Mouse (Mus musculus) cerebellum, adult 18-20 months (tissue): ENCODE results near the gene Cep295.
"Not testable (repeated sequence)": the region's sequence is repeated elsewhere in the genome, so short reads cannot be mapped to it uniquely, and the experiment has no call there.

Source experiments
- DNase-seq, 2 experiments: peaks; one replicate each; pipeline ENCODE4 v3.0.0; 2021

Cep295 gene

DNA sequence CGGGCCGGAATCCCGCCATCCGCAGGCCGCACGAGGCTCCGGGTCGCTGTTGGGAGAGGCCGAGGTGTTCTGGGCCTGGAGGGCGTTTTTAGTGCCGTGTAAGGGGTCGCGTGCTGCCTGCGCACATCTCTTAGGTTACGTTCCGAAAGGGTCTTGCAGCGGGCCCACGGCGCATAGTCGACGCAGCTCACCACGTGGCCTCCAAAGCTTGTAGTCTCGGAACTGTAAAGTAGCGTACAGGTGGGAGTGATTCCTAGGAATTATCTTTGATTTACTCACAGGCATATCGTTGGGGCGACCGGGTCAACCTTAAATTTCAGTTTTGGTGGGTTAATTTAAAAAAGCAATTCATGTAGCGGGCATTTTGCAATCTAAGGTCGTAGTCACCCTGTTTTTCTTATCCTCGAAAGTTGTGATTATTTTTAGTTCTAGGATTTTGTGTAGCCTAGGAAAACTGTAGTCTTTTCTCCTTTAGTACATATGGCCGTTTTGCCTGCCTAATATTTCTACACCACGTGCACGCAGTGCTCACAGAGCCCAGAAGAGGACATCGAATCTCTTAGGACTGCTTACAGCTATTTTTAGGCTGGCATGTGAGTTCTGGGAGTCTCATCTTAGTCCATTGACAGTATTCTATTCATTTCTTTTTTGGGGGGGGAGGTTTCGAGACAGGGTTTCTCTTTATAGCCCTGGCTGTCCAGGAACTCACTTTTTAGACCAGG lies 51.0 kb downstream of the Cep295 start, which contains the start of gene 4931406C07Rik:
Gene 4931406C07Rik, minus strand, starts transcription at position 51 of the 722 bp plus-strand sequence.
- no peak for DNase-seq

DNA sequence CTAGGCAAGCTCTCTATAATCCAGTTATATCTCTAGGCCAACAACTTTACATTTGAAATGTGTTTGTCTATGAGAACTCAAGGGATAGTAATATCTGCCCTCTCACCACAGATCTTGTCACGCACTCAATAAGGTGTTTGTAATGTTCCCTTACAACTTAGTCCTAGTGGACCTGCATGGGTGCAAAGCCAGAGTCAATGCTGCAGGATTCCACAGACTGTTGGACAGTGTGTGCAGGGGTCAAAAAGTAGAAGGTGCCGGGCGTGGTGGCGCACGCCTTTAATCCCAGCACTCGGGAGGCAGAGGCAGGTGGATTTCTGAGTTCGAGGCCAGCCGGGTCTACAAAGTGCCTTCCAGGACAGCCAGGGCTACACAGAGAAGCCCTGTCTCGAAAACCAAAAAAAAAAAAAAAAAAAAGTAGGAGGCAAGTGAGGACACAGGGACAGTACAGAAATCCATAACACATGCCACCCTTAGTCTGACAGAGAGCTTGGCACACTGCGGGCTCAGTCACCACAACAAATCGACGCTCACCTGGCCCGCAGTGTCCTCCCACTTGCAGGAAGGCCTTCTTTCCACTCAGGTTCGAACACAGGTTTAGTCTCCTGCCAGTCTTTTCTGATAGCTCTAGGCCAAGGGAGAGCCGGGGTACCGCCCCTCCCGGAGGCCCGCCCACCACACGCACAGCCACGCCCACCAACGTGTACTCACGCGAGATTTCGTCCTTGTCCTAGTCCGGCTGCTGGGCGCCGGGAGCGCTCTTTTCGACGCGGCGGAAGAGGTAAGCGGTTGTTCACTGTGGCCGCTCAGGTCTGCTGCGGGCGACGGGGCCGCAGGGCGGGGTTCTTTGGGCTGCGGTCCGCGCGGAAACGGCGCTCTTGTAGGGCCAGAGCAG lies 51.8 kb downstream of the Cep295 start, which contains the start of gene Taf1d:
Gene Taf1d, plus strand, starts transcription at position 712 of the 895 bp plus-strand sequence.
- peak; percentile 96 to 97 for DNase-seq

DNA sequence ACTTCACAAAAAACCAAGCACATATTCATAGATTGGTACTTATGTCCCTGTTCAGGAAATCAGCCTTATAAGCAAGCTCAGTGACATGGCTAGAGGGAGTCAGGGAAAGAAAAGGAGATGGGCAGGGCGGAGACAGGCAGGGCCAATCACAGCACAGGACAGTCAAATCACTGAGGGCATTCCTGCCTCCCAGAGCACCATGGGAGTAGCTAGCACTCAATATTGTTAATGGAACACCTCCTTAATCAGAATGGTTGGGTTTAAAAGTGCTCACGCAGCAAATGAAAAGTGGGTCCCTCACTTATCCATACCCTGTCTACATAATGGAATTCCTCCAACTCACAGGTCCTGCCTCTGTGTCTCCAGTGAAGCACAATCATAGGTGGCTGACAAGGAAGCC lies 54.7 kb downstream of the Cep295 start:
- DNase-seq: no peak

DNA sequence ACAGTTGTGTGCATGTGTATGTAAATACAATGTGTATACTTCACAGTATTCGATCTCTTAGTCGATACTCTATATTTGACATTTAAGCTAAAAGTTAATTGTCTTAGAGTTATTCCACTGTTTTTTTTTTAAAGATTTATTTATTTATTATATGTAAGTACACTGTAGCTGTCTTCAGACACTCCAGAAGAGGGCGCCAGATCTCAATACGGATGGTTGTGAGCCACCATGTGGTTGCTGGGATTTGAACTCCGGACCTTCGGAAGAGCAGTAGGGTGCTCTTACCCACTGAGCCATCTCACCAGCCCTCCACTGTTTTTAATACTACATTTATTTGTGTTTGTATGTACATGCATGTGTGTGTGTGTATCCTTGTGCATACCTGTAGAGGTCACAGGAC lies 55.6 kb downstream of the Cep295 start:
- not testable (repeated sequence) for DNase-seq

DNA sequence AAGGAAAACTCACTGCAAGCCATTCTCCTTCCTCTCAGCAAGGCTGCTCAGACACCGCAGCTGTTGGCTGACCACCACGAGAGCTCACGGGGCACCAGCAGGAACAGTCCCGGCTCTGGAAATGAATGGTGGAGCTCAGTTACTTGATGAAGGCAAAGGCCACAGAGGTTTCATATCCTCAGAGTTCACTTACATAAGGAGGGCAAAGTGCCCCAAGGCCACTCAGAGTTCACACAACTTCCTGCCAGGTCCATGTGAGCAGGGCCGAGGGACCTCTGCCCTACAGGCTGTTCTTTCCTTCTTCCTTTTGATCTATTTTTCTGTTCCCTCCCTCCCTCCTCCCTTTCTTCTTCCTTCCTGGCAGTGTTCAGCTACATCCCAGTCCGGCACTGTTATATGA lies 56.2 kb downstream of the Cep295 start:
- DNase-seq: no peak

DNA sequence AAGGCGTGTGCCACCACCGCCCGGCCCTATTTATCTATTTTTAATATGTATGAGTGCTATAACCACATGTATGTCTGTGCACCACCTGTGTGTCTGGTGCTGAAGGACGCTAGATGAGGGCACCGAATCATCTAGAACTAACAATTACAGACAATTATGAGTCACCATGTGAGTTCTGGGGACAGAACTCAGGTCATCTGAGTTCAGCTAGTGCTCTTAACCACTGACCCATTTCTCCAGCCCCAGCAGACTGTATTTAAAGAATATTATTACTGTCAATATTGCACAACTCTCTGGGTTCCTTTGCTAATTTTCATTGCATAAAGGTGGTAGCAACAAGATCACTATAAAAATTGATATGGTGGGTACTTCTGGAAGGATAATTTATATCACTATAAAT lies 57.5 kb downstream of the Cep295 start:
- DNase-seq: no peak

DNA sequence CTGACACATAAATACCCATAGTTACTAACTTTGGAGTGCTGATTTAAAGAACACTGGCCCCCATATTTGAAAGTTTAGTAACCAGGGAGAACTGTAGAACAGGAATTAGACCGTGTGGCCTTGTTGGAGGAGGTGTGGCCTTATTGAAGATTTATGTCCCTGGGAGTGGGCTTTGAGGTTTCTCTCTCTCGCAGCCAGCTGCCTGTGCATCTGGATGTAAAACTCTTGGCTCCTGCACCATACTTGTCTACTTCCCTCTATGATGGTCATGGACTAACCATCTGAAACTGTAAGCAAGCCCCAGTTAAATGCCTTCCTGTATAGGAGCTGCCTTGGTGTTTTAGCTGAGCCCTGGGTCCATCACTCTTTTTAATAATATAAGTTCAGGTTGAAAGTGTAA lies 59.1 kb downstream of the Cep295 start:
- no peak for DNase-seq

DNA sequence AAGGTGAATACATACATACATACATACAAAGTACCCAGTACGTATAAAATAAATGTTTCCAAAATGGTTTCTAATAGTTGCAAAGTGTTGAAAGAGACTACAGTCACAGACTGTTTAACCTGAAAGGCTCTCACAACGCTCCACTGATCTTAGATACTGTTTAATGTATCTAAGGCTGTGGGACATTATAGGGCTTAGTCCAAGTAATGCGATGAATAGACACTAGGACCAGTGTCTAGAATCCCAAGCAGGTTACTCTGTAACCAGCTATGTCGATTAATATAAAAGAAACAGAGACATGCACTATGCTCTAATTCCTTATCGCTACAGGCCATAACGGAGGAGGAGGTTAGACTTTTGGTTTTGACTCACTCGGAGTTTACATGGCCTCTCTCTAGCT lies 60.5 kb downstream of the Cep295 start:
- DNase-seq: no peak

DNA sequence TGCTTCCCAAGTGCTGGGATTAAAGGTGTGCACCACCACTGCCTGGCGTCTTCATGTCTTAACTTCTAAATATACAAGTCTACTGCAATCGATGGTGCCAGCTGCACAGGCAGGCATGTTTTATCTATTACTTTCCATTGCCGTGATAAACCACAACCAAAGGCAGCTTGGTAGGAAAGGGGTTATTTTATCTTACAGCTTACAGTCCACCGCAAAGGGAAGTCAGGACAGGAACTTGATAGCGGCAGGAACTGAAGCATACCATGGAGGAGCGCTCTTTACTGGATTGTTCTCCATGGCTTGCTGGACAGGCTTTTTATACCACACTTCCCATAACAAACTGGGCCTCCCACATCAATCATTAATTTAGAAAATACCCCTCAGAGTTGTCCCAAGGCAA lies 68.3 kb downstream of the Cep295 start:
- no peak for DNase-seq

DNA sequence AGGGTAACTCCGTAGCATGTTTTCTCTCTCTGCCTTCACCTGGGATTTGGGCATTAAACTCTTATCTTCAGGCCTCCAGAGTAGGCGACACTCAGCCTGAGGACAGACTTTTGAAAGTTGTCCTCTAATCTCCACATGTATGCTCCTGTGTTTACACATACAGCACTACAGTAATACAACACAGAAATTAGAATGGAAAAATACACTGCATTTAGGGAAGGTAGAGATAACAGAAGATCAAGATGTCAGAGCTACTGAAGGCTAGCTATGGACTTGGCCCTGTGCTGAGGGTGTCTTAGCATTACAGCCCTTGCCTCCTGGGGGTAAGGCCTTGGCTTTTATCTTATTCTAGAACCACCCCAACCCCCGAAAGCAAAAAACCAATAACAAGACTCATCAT lies 69.2 kb downstream of the Cep295 start:
- no peak for DNase-seq

DNA sequence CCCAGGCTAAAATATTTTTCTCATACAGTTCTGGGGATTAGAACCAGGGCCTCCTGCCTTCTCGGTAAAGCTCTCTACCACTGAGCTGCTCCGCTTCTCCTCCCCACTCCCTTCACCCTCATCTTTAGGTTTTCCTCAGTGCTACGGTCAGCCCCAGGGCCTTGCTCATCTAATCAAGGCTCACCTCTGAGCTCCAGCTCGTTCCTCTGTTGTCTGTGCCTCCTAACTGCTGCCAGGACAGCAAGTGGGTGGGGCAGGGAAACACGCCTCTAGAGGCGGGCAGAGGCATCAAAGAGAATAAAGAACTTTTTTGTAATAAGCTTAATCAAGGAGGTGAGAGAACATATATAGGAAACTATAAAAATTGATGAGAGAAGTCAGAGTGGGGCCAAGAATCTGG lies 69.7 kb downstream of the Cep295 start:
- DNase-seq: no peak

DNA sequence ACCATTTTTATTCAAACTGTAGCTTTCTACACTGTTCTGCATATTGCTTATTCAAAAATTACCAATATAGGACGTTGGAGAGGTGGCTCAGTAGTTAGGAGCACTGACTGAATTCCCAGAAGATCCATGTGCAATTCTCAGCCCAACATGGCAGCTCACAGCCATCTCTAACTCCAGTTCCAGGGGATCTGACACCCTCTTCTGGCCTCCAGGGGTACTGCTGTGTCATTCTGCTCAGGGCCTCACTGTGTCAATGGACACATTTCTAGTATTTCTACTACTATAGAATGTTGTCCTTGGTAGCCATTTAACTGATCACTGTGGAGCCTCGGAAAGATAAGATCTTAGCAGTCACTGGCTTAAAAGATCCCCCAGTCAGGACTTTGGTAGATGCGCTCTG lies 72.1 kb downstream of the Cep295 start:
- DNase-seq: no peak

DNA sequence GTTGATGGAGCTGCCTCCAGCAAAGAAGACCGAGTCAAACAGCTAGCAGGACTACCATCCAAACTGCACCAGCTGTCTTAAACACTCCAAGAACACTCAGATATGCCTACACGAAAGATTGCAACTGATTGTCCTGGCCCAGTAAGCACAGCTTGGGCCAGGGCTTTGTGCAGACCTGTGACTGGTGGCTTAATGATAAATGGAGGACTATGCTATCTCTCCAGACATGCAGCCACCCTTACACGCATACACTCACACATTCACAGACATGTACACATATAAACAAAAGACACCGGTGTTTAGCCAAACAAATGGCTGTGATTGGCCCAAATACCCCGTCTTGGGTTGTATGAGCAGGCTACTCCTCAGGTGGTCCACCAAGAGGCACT lies 77.1 kb downstream of the Cep295 start:
- no peak for DNase-seq

DNA sequence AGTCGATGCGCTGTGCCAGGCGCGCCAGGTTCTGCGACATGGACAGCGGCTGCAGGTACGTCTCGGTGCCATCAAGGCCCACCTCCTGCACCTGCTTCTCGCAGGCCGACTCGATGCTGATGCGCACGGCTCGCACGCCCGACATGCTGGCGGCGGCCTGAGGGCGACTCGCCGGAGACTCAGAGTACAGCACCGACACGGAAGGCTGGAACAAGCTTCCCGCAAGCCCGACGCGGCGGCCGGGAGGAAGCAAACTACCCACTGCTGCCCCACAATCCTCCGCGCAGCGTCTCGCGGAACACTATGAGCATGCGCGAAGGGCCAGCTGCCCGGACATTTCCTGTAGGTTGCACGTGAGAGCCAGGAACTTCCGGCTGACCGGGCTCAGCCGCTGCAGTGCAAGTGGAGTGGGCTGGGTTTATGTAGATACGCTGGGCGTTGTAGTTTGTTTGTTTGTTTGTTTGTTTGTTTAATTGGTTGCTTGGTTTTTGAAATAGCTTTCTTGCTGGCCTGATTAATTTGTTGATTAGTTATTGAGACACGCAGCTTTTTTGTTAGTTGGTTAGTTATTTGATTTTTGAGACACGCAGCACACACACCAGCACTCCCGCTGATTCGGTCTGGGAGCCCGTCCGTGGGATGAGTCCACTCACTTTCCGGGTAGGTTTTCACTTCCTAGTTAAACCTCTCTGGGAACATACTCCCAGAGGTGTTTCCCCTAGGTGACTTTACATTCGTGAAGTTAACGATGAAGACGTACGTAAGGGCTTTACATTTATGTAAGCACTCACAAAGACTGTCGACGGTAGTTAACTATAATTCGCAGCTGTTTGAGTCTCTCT lies 77.7 kb downstream of the Cep295 start, which contains the start of gene Med17:
Gene Med17, minus strand, starts transcription at position 283 of the 842 bp plus-strand sequence.
- DNase-seq: peak; percentile 94 to 96

DNA sequence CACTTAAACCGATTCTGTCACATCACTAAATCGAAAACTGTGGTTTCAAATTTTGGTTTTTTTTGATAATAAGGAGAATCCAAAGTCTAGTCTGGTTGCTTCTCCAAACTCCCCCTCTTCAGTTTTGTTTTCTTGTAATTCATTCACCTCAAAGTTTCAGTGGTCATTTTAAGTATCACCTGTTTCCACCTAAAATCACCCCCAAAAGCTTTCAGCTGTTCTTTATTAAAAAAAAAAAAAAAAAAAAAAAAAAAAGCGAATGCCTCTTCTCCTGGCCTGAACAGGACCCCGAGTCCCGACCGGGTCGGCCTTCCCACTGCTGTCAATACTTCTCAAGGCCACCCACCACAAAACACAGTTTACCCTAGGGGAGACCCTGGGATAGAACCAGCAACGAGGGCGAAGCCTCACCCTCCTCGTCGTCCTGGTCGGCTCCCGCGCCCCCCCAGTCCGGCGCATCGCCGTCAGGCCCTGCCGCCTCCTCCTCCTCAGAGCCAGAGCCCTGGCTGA lies 78.4 kb downstream of the Cep295 start:
- no peak for DNase-seq

DNA sequence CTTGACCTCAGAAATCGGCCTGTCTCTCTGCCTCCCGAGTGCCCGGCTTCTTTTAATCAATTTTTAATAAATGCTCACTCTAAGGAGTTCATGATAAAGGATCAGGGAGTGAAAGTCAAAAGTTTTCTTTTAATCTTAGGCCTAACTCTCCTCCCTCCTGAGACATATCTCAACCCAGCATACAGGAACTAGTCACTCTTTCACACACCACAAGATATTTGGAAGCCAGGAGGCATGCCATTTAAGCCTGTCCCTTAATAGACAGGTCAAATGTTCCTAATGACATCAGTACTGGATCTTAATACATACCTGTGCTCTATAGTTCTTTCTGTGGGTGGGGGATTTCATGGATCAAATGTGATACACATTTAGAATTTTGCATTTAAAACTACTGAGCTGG lies 79.2 kb downstream of the Cep295 start:
- DNase-seq: no peak

DNA sequence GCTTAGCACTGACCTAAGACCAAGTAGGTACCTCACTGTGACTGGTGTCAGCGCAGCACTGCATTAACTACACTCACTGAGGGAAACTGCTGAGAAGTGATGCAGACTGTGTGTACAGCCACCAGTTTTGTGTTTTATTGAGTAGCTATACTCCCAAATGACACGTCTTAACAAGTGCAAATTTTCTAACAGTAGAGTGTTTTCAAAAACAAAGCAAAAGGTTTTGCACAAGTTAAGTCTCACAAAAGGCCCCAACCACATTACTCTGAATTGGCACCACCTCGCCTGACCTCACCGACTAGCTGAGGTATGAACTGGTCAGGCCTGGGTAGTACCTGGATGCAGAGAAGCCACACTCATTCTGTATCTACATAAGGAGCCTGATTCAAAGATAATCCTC lies 80.7 kb downstream of the Cep295 start:
- DNase-seq: no peak

DNA sequence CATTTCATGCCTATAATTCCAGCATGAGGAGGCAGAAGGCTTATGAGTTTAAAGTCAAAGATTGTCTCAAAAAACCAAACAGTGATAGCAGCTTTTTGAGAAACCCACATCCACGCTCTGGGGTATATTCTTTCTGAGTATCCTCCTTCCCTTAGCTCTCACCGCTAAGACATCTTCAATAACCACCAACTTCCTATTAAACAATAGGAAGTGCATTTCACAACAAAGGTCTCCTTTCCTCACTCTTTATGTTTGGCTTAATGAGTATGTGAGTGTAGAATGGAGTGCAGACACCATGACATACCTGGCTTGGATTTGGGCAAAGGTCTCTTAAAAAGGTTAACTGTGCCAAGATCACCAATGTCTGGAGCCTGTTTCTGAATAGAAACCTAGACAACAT lies 83.6 kb downstream of the Cep295 start:
- DNase-seq: no peak
